Mouse (Mus musculus): ENCODE measurements around the gene Diaph3.
"Not testable (repeated sequence)": the region's sequence is repeated elsewhere in the genome, so short reads cannot be mapped to it uniquely, and the experiment has no call there.

The Diaph3 gene

GRCm38 (mm10) chr14:86731300-86731699 is 409.7 kb downstream of the Diaph3 start:
- DNase-seq (ENCODE audit: low spot score): no peak

- DNase-seq (ENCODE audit: low spot score): no peak
These were observed 411.4 kb downstream of the Diaph3 start for GRCm38 (mm10) chr14:86729617-86730098.

GRCm38 (mm10) chr14:86727538-86728045 is 413.4 kb downstream of the Diaph3 start:
- no peak for DNase-seq (ENCODE audit: low spot score)

GRCm38 (mm10) chr14:86721768-86722167 is 419.3 kb downstream of the Diaph3 start:
- no peak for DNase-seq (ENCODE audit: low spot score)

GRCm38 (mm10) chr14:86721082-86721481 is 420.0 kb downstream of the Diaph3 start:
- DNase-seq (ENCODE audit: low spot score): no peak

- DNase-seq (ENCODE audit: low spot score): not testable (repeated sequence)
These were observed 420.6 kb downstream of the Diaph3 start for GRCm38 (mm10) chr14:86720408-86720807.

GRCm38 (mm10) chr14:86714088-86714690 is 426.8 kb downstream of the Diaph3 start:
- DNase-seq (ENCODE audit: low spot score): no peak

- no peak for DNase-seq (ENCODE audit: low spot score)
These were observed 437.0 kb downstream of the Diaph3 start for GRCm38 (mm10) chr14:86704080-86704479.

- no peak for DNase-seq (ENCODE audit: low spot score)
These were observed 439.9 kb downstream of the Diaph3 start for GRCm38 (mm10) chr14:86701145-86701544.

GRCm38 (mm10) chr14:86697887-86698286 is 443.1 kb downstream of the Diaph3 start:
- no peak for DNase-seq (ENCODE audit: low spot score)

- no peak for DNase-seq (ENCODE audit: low spot score)
These were observed 448.3 kb downstream of the Diaph3 start for GRCm38 (mm10) chr14:86692714-86693113.

- DNase-seq (ENCODE audit: low spot score): no peak
These were observed 449.7 kb downstream of the Diaph3 start for GRCm38 (mm10) chr14:86691298-86691697.

GRCm38 (mm10) chr14:86684585-86685503 is 456.2 kb downstream of the Diaph3 start:
- DNase-seq (ENCODE audit: low spot score): no peak

GRCm38 (mm10) chr14:86681951-86682350 is 459.1 kb downstream of the Diaph3 start:
- DNase-seq (ENCODE audit: low spot score): no peak

GRCm38 (mm10) chr14:86678992-86679391 is 462.0 kb downstream of the Diaph3 start:
- no peak for DNase-seq (ENCODE audit: low spot score)

- no peak for DNase-seq (ENCODE audit: low spot score)
These were observed 462.8 kb downstream of the Diaph3 start for GRCm38 (mm10) chr14:86678179-86678780.

GRCm38 (mm10) chr14:86677015-86677414 is 464.0 kb downstream of the Diaph3 start:
- DNase-seq (ENCODE audit: low spot score): no peak

- no peak for DNase-seq (ENCODE audit: low spot score)
These were observed 465.7 kb downstream of the Diaph3 start for GRCm38 (mm10) chr14:86675314-86675713.

- no peak for DNase-seq (ENCODE audit: low spot score)
These were observed 478.2 kb downstream of the Diaph3 start for GRCm38 (mm10) chr14:86662846-86663245.

GRCm38 (mm10) chr14:86660556-86660955 is 480.5 kb downstream of the Diaph3 start:
- DNase-seq (ENCODE audit: low spot score): no peak

GRCm38 (mm10) chr14:86656262-86656661 is 484.8 kb downstream of the Diaph3 start:
- DNase-seq (ENCODE audit: low spot score): no peak

- no peak for DNase-seq (ENCODE audit: low spot score)
These were observed 494.4 kb downstream of the Diaph3 start for GRCm38 (mm10) chr14:86646499-86647120.
